Mouse (Mus musculus) liver, postnatal 0 days (tissue): Measurements from ENCODE around the gene Vasp.

ENCODE experiments used
- CTCF ChIP-seq: sonication (generic); IDR thresholded peaks from 2 replicates; pipeline ENCODE4 v1.5.1; 2016; ENCODE audit warnings: antibody characterized with exemption, low read depth
- EP300 ChIP-seq: IDR thresholded peaks from 2 replicates; pipeline ENCODE4 v1.6.1; 2016; ENCODE audit warnings: antibody characterized with exemption, low read depth, mild to moderate bottlenecking

- TF ChIP-seq CTCF (no peak), EP300 (no peak)
Observed at GRCm38 (mm10) chr7:19245083-19245482, 26.5 kb downstream of the Vasp start.
